Mouse (Mus musculus): Measurements from ENCODE around the gene Gstt4.

DNA sequence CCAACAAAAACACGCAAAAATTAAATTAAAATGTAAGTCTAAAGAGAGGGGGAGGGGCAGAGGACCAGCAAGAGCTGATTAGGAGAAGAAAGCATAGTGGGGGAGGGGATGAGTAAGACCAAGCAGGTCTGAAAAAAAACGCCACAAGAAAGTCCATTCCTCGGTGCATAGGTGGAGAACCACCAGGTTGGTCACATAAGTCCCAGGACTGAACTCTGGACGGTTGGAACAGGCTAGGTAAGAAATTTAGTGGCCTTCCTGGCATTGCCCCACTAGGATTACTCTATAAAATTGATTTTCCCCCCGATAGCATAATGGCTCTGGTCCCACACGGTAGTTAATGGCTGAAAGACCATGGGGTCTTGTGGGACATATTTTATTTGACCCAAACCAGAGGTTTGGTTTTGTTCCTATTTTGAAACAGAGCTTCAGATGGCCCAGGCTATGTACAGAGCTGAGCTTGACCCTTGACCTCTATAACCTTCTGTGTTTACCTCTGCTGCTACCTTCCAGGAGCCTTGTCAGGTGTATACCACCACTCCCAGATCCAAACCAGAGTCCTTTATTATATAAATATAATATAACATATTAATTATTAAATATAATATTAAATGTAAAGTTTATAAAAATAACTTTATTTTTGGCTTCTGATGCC, 33.1 kb downstream of the Gstt4 start:
- TF ChIP-seq CTCF (IDR thresholded peaks at IDR 0.05; ENCODE audit: low read depth, low read length) (no peak), GATA1 (IDR thresholded peaks at IDR 0.05; ENCODE audit: borderline replicate concordance, low read length) (no peak), TAL1 (conservative IDR thresholded peaks at IDR 0.05; ENCODE audit: low read depth, low read length) (no peak)
